Mouse (Mus musculus) heart, adult 9 months (tissue): ENCODE data around the gene Acsbg2.
A peak's percentile ranks its signal among the peaks of the same experiment; 100 is the strongest.
"Not testable (repeated sequence)": the region's sequence is repeated elsewhere in the genome, so short reads cannot be mapped to it uniquely, and the experiment has no call there.

Source experiments
- DNase-seq, 2 experiments: peaks; one replicate each; pipeline ENCODE4 v3.0.0; 2022; ENCODE audit warnings: low spot score in 2 of 2

Acsbg2 gene

GRCm38 (mm10) chr17:56874237-56874636 is at the start of gene Acsbg2:
Gene Acsbg2, minus strand, starts transcription at chr17:56874447.
- DNase-seq = no peak

DNA sequence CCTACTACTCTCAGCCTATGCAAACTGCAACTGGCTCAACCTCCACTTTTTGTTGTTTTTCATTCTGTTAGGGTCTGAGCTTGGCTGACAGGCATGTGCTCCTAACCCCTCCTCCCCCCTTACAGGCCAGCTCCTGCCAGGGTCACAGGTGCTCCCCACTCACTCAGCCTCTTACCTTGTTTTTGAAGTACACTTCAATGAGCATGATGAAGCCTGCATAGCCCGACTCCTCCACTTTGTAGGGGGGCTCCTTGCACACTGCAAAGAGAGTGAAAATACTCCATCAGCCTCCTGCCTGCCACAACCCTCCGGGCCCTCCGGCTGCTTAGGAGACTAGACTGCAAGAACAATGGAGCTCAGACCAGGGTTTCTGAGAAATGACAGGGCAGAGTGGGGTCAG is 45.5 kb upstream of the Acsbg2 start:
- DNase-seq = no peak

DNA sequence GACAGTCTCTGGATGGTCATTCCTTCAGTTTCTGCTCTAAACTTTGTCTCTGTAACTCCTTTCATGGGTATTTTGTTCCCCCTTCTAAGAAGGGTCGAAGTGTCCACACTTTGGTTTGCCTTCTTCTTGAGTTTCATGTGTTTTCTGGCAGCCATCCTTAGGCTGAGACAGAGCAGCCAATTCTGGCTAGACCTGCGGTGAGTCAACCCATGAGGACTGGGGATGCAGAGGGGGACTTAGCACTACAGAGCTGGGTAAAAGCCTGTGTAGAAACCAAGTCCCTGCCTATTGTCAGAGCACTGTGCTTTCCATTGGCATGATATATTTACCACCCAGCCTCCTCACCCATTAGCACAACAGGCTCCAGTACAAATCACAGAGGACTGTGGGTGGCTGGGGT is 42.9 kb upstream of the Acsbg2 start:
- DNase-seq = no peak

DNA sequence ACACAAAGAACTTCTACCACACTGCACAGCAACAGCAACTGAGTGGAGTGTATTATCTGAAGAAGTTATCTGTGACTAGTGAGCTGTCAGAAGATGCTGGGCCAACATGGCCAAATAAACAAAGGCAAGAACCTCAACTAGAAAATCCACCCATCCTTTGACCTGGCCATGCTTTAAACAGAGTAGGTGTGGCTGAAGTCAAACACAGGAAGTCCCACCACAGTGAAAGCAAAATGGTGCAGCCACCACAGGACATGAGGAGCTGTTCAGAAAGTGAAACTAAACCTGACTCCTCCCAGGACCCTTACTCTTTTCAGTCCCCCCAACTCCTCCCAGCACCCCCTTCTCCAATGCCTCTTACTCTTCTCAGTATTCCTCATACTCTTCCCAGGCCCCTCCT is 39.2 kb upstream of the Acsbg2 start:
- no peak for DNase-seq

DNA sequence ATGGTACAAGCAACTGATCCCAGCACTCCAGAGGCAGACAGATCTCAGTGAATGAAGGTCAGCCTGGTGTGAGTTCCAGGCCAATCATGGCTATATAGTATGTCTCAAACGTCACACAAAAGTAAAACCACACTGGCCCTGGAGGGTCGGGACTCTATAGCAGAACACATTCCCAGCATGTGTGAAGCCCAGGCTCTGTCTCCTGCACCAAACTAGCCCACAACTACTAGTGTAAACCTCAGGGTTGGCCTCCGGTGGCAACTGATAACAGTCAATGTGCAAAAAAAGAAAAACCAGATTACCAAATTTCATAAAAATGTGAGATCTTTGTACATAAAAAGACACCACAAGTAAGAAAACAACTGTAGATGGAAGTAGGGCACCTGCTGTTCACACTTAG is 38.8 kb upstream of the Acsbg2 start:
- no peak for DNase-seq

DNA sequence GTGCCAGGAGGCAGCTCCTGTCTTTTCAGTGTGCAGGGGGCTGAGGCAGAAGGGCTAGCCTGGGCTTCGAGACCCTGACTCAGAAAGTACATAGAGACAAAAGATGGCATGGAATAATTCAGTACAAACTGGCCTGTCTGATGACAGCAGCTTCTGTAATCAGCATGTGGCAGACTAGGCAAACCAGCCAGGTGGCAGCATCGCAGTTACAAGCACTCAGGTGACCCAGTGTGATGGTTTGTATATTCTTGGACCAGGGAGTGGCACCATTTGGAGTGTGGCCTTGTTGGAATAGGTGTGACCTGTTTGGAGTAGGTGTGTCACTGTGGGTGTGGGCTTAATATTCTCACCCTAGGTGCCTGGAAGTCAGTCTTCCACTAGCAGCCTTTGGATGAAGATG is 35.5 kb upstream of the Acsbg2 start:
- not testable (repeated sequence) for DNase-seq

- DNase-seq = peak; percentile 12 to 17
Observed at GRCm38 (mm10) chr17:56907887-56908286, 33.6 kb upstream of the Acsbg2 start.

DNA sequence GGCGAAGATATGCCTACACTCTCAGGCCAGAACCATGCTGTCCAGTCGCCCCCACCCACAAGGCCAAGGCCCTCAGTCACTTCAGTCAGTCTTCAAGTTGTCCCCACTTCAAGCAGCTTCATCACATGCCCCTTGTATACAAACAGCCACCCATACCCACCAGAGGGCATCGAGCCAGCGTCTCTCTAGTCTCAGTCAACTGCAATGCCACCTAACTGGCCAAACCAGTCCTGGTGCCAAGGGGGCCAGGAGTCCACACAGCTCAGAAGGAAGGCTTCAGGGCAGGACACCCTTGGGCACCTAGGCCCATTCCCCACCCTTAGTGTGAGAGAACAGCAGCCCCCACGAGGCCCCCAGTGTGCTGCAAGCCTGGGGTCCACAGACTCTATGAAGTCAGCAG is 32.8 kb upstream of the Acsbg2 start:
- DNase-seq = no peak

- DNase-seq = no peak
Observed at GRCm38 (mm10) chr17:56906166-56906565, 31.9 kb upstream of the Acsbg2 start.

- DNase-seq = no peak
Observed at GRCm38 (mm10) chr17:56902698-56903097, 28.5 kb upstream of the Acsbg2 start.

GRCm38 (mm10) chr17:56897630-56898195 is 23.5 kb upstream of the Acsbg2 start:
- peak; percentile 27 to 59 for DNase-seq

GRCm38 (mm10) chr17:56896513-56897129 is 22.4 kb upstream of the Acsbg2 start:
- DNase-seq = no peak

DNA sequence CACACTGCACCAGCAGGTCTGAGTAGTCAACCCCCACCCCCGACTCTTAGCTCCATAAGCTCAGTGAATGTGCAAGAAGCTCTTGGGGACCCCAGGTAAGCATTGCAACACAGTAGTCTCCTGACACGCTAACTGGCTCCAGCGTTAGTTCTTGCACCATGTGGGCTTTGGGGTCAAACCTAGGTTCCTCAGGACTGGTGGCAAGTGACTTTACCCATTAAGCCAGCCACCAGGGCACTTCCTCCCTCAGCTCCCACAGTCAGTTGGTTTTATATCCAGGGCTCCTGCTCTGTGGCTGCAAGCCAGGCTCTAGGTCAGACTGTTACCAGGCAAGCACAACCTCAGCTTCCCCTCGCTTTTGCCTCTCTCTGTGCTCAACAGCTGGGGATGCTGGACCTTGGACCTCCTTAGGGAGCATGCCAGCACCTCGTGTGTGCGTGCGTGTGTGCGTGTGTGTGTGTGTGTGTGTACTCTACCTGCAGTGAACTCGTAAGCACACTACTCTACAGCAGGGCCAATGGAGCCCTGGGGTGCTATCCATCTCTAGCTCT is 21.2 kb upstream of the Acsbg2 start:
- no peak for DNase-seq

- no peak for DNase-seq
Observed at GRCm38 (mm10) chr17:56890018-56890417, 15.8 kb upstream of the Acsbg2 start.

DNA sequence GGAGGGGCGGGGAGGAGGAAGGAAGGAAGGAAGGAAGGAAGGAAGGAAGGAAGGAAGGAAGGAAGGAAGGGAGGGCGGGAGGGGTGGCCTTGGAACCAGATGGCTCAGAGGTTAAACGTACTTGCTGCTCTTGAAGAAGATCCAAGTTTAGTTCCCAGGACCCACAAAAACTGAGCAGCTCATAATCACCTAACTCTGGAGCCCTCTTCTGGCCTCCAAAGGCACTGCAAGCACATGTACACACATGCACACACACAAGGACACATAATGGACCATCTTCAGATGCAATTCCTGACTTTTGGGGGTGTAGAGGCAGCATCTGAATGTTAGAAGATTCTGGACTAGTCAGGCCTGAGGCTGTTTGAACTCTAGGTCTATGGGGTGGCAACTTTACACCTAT is 13.8 kb upstream of the Acsbg2 start:
- DNase-seq = no peak

DNA sequence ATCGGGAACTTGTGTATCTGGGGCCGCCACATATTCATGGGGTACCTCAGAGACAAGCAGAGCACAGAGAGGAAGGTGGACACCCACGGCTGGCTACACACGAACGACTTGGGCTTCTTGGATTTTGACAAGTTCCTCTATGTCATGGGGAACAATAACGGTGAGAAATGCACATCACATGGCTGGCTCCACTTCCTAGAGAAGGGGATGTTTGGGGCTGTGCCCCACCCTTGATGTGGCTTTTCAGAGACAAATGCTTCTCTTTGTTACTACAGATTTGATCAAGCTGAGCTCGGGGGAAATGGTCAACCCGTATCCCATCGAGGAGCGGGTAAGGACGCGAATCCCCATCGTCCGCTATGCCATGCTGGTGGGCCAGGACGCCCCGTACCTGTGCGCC is 10.6 kb upstream of the Acsbg2 start:
- no peak for DNase-seq

DNA sequence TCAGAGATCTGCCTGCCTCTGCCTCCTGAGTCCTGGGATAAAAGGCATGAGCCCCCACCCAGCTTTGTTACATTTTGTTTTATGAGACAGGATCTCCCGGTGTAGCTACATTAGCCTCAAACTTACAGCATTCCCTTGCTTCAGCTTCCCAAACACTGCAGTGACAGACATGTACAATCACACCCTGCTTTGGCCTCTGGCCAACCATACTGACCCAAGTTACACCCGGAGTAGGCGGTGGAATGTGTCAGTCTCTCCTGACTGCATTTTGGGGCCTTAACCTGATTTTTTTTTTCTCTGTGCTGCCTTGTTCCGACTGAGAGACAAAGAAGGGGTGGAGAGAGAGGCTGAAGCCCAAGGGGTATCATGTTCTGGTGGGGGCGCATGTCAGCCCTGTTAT is 10.1 kb upstream of the Acsbg2 start:
- DNase-seq = no peak

DNA sequence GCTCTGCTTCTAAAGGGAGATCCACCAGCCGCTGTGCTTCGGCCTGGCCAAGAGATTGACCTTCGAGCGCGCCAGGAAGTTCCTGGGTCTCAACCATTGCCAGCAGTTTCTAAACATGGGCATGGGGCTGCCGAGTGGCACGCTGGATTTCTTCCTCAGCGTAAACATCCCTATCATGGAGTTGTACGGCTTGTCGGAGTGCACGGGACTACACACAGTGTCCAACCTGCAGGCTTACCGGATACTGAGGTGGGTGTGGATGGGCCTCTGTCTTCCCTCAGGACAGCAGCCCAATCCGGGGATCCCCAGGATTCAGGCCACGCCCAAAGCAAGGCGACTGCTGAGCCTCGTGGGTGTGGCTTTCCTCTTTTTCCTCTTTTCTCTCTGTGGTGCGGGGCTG is 9.4 kb upstream of the Acsbg2 start:
- peak in 1 of 2 experiments; percentile 22 for DNase-seq

DNA sequence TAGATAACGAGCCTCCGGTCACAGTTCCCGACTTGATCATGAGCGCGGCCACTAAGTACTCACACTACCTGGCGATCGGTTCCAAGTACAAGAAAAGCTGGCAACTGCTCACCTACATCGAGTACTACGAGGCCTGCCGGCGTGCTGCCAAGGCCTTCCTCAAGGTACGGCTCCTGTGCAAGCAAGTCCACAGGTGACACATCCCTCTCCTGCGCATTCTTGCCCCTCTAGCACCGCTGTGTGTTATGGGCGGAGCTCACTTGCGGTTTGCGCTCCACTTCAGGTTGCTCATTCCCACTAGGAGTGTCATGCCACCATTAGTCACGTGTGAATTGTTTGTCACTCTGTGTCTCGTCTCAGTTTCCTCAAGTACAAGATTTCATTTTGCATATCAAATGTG is 3.2 kb upstream of the Acsbg2 start:
- no peak for DNase-seq

DNA sequence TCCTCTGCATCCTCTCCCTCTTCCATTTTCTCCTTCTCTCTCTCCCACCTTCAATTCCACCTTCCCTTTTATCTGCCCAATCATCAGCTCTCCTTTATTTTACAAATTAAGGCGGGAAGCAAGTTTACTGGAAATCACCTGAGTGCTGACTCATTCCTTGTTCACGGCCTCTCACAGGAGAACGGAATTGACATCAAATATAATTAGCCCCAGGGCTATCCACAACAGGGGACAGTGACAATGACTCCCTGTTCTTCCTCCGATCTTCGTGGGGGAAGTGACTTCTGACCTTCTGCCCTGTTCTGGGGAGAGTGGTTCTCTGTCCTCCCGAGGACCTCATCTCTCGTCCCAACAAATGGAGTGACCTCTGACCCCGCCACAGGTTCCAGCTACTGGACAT is 2.7 kb upstream of the Acsbg2 start:
- DNase-seq = no peak

DNA sequence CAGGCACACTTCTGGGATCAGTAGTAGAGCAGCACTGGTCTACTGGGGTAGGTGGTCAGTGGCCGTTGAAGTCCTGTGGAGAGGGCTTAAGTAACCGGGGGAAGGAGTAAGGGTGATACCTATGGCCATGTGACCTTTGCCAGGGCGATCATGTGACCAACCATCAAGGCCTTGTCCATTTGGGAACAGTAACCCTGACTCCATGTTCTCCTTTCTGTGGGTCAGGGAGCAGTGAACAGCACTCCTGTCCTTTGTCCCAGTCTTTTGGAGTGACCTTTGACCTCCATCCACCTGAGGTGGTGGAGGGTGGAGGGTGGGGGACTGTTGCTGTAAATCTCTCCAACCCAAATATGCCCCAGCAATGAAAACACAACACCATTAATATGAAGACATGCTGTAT is 2.2 kb upstream of the Acsbg2 start:
- no peak for DNase-seq

DNA sequence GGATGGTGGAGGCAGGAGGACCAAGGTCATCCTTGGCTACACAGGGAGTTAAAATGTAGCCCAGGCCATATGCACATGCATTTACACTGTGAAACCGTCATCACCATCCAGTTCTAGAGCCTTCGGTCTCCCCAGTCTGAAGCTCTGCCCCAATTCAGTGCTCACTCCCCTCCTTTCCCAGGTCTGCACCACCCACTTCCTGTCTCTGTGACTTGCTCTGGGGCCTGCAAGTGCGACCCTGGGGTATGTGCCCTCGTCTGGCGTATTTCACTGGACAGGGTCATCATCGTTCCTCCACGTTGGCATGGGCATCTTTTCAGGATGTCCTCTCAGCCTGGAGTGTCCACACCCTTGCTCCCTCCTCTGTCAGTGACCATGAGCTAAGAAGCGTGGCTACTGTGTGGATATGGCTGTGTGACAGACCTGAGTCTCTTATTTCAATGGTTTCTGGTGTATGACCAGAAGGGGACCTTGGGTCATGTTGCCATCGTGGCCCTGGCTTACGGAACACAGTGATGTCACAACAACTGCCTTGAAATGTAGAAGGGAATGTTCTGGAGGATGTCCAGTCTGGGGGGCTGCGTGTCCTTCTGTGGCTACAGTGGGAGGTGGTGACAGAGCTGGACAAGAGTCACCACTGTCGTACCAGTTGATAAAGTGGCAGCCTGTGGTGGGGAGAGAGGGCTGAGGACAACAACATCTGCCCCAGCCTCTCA is 847 bp upstream of the Acsbg2 start, which contains the start of gene 1700061G19Rik:
Gene 1700061G19Rik (plus strand): TSS at position 542 of the 716 bp plus-strand sequence.
- no peak for DNase-seq

DNA sequence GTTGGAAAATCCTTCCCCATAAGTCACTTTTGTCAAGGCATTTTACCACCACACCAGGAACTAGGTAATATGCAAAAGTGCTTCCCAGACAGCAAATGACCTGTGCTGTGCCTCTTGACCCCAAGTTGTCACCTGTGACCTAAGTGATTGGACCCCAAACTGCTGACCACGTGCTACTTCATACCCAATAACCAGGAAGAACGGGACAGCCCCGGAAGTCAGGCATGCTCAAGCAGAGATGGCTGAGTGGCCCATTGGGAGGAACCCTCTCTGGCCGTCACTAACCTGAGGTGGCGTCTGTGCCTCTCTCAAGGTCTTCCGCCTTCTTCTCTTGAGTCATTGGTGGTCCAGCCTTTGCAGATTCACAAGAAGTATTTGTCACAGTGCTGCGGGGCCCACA is 1.7 kb downstream of the Acsbg2 start:
- DNase-seq = no peak
